Mouse (Mus musculus) liver, adult 2 months (tissue): ENCODE data around the gene Atp6ap1. TPM values are rescaled to one million over a fixed set of nuclear protein-coding genes. Genes with fewer than 3 reads are reported as not detected.

Experiments used
- DNase-seq: peaks from one replicate; pipeline ENCODE4 v3.0.0-alpha.2; 2011; ENCODE audit warnings: low read depth, low spot score; ENCODE audit errors: extremely low read depth
- H3K27ac ChIP-seq: fragments of 200-500 bp; replicated peaks from 2 replicates; pipeline ENCODE4 v1.5.1; 2012; ENCODE audit warnings: low read depth, mild to moderate bottlenecking, control low read depth, inconsistent platforms, low read length; ENCODE audit not compliant: insufficient read depth
- H3K27me3 ChIP-seq: fragments of 200-500 bp; 2 replicates; pipeline ENCODE4 v1.6.1; 2012; ENCODE audit warnings: mild to moderate bottlenecking, moderate library complexity, low read length, inconsistent platforms; ENCODE audit not compliant: control insufficient read depth, insufficient read depth
- H3K36me3 ChIP-seq: fragments of 200-500 bp; 2 replicates; pipeline ENCODE4 v1.6.1; 2012; ENCODE audit warnings: low read length, inconsistent platforms; ENCODE audit not compliant: control insufficient read depth, insufficient read depth
- H3K4me1 ChIP-seq: fragments of 200-500 bp; 2 replicates; pipeline ENCODE4 v1.6.1; 2011; ENCODE audit warnings: low read length; ENCODE audit not compliant: control insufficient read depth, insufficient read depth
- H3K4me3 ChIP-seq: fragments of 200-500 bp; 2 replicates; pipeline ENCODE4 v1.5.1; 2011; ENCODE audit warnings: low read depth, mild to moderate bottlenecking, control low read depth, low read length, moderate library complexity; ENCODE audit not compliant: insufficient read depth
- H3K79me2 ChIP-seq: fragments of 200-500 bp; 2 replicates; pipeline ENCODE4 v1.6.1; 2012; ENCODE audit warnings: inconsistent platforms, mild to moderate bottlenecking, low read length, moderate library complexity; ENCODE audit not compliant: control insufficient read depth, insufficient read depth
- H3K9ac ChIP-seq: fragments of 200-500 bp; 2 replicates; pipeline ENCODE4 v1.6.1; 2012; ENCODE audit warnings: low read depth, mild to moderate bottlenecking, control low read depth, inconsistent platforms, low read length
- CTCF ChIP-seq: fragments of 200-500 bp; IDR thresholded peaks from 2 replicates; pipeline ENCODE4 v1.5.1; 2011; ENCODE audit warnings: low read depth, low read length, control low read depth
- POLR2A ChIP-seq: fragments of 200-500 bp; IDR thresholded peaks from 2 replicates; pipeline ENCODE4 v1.6.1; 2011; ENCODE audit warnings: low read length, control low read depth; ENCODE audit not compliant: insufficient read depth; ENCODE audit errors: extremely low read depth
- WGBS: fragments of 180-500 bp; shearing (Covaris S2); methylation state at CpG from one replicate; pipeline ENCODE4 v1.1.7; 2018; 5-methylcytosine and 5-hydroxymethylcytosine counted together
- polyA plus RNA-seq: library from polyadenylated mRNA; depleted of rRNA; stranded (reverse); fragments of >200 nt; gene quantifications from 2 replicates; pipeline ENCODE4 v1.2.3, GENCODE M21; 2012; rRNA removed
- total RNA-seq: library from RNA; depleted of rRNA; stranded (reverse); fragments of >200 nt; gene quantifications from 2 replicates; pipeline ENCODE4 v1.2.3, GENCODE M21; 2014; rRNA removed

Atp6ap1 gene
- total and polyA plus RNA-seq, 2 experiments, result 53.1 to 150 TPM

GRCm38 (mm10) chrX:74328725-74329161, 31.8 kb downstream of the Atp6ap1 start, which contains the start of gene Plxna3:
Plxna3 (plus strand) TSS chrX:74329066.
- H3K27me3 ChIP-seq, result no peaks in the 10 kb centered on the region
- no peaks in the 10 kb centered on the region; the same call in 1 of the 2 replicates for H3K4me1 ChIP-seq
- TF ChIP-seq POLR2A (no peak), CTCF (no peak)
- H3K4me3 ChIP-seq, result peak within 1 kb of the TSS; percentile 74
- H3K79me2 ChIP-seq, result no peaks in the 10 kb centered on the region
- no peak within 1 kb of the TSS for H3K27ac ChIP-seq
- 2% methylated on average over 8 of the region's 30 CpGs for WGBS
- H3K36me3 ChIP-seq, result no peaks in the 10 kb centered on the region
- H3K9ac ChIP-seq, result peak within 1 kb of the TSS; percentile 82
- DNase-seq, result peak; percentile 52

- no peak for DNase-seq
- no peaks in the 10 kb centered on the region for H3K36me3 ChIP-seq
- no peak for TF ChIP-seq POLR2A
- no peak for TF ChIP-seq CTCF
- no peaks in the 10 kb centered on the region for H3K79me2 ChIP-seq
- H3K4me3 ChIP-seq, result peak overlapping the region; percentile 74; the same call in 1 of the 2 replicates
- no peaks in the 10 kb centered on the region; the same call in 1 of the 2 replicates for H3K4me1 ChIP-seq
- WGBS, result 18% methylated on average over 10 of the region's 10 CpGs
- no peak overlapping the region for H3K27ac ChIP-seq
- H3K27me3 ChIP-seq, result no peaks in the 10 kb centered on the region
- peak overlapping the region; percentile 82 for H3K9ac ChIP-seq
Observed at GRCm38 (mm10) chrX:74329215-74329671, 32.3 kb downstream of the Atp6ap1 start.

DNA sequence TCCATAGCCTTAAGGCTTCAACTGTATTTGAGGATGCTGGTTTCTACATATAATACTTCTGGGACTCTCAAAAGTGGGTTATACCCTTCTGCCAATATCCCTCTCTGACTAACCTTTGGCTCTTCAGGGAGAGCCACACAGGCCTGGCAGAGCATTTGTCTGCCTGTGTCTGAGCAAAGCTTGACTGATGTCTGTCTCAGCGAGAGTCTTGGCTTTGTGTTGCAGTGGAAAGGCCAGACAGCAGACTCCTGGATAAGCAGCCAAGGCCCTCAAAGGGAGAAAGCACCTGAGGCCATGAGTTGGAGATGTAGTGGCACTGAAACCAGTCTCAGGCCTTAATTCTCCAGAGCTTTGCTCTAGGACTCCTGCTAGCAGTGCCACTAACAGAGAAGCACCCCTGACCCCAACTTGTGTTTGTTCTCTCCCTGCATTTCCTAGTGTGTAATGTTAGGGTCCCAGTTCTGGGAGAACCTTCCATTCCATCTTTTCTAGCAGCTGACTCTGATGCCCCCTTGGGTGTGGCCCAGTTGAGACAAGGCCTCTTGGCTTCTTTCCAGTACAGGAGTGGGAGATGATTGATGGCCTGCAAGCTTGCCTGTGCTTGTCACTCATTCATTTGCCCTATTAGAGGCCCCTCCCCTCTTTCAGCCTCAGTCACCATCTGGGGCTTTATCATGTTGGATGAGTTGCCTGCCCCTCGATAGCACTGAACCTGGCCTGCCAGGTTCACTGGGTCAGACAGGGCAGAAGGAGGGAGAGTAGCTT, 33.5 kb downstream of the Atp6ap1 start:
- H3K4me3 ChIP-seq, result no peak overlapping the region
- DNase-seq, result no peak
- 65% methylated on average over 2 of the region's 2 CpGs for WGBS
- TF ChIP-seq CTCF (no peak), POLR2A (no peak)
- H3K27me3 ChIP-seq, result no peaks in the 10 kb centered on the region
- no peak overlapping the region for H3K9ac ChIP-seq
- no peaks in the 10 kb centered on the region for H3K79me2 ChIP-seq
- H3K36me3 ChIP-seq, result no peaks in the 10 kb centered on the region
- H3K4me1 ChIP-seq, result no peaks in the 10 kb centered on the region; the same call in 1 of the 2 replicates
- H3K27ac ChIP-seq, result no peak overlapping the region

DNA sequence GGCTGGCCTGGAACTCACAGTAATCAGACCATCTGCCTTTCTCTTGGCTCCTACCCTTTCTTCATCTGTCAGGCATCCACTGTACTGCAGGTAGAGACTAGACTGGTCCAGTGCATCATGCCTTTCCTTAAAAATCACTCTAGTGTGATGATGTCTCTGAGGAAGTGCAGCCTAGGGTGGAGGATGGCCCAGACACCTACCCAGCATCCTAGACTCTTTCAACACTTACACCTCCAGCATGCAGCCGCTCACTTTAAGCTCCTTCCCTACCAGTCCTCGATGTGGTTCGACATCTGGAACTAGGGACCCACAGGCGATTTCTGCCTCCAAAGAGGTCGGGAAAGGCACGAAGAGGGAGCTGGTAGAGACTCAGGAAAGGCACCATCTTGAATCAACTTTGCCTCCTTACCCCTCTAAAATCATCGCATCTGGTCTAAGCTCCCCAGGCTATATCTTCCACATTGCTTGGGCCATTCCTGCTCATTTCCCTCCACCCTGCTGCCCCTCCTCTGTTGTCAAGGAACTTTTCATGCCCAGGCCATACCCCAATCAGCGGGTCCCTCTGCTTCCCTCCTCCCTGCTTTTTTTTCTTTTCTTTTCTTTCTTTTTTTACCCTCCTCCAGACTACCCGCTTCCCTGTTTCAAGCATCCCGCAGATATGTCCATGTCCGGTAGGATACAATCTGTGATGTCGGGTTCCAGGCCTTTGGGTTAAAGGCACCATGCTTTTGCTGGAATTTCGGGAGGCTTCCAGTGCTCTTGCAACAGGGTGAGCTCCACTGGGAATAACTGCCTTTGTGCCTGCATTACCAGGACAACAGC, 56.0 kb downstream of the Atp6ap1 start:
- no peak for DNase-seq
- H3K4me1 ChIP-seq, result peaks cover 4% of the 10 kb centered on the region; the same call in 1 of the 2 replicates
- no peaks in the 10 kb centered on the region for H3K36me3 ChIP-seq
- 7% methylated on average over 13 of the region's 13 CpGs for WGBS
- H3K9ac ChIP-seq, result peak overlapping the region; percentile 37
- H3K27me3 ChIP-seq, result no peaks in the 10 kb centered on the region
- H3K79me2 ChIP-seq, result no peaks in the 10 kb centered on the region
- H3K4me3 ChIP-seq, result peak overlapping the region; percentile 56
- H3K27ac ChIP-seq, result 0 out of 2 replicates have a peak overlapping the region, but pooled peaks have one; percentile 2
- no peak for TF ChIP-seq POLR2A
- TF ChIP-seq CTCF, result no peak

DNA sequence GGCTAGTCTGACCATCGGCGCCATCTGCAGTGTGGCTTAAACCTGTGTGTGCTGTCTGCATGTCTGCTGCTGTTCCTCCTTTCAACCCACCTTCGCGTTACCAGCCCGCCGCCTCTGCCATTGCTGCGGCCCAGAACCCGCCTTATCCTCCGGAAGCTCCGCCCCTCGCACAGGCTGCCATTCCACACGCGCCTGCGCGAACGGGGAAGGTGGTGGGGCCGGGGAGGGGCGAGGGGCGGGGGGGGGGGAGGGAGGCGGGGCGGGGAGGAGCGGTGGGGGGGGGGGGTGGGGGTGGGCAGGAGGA, 56.5 kb downstream of the Atp6ap1 start, which contains the start of gene Lage3:
Gene Lage3 (minus strand): TSS at position 152 of the 304 bp plus-strand sequence.
- Histone ChIP-seq H3K27me3 (no peaks in the 10 kb centered on the region), H3K9ac (peak within 1 kb of the TSS; percentile 37), H3K27ac (0 out of 2 replicates have a peak within 1 kb of the TSS, but pooled peaks have one; percentile 2), H3K79me2 (no peaks in the 10 kb centered on the region), H3K4me3 (peak within 1 kb of the TSS; percentile 56), H3K4me1 (peaks cover 4% of the 10 kb centered on the region; the same call in 1 of the 2 replicates), H3K36me3 (no peaks in the 10 kb centered on the region)
- TF ChIP-seq POLR2A (peak; percentile 67), CTCF (no peak)
- peak; percentile 50 for DNase-seq
- WGBS, result 0% methylated on average over 7 of the region's 22 CpGs

Other genes with a start within 250 kb of the Atp6ap1 start
- not detected in 2 replicates for gene Opn1mw, start 169.6 kb upstream of the Atp6ap1 start, total RNA-seq
- not detected in 2 replicates for gene Opn1mw, start 169.6 kb upstream of the Atp6ap1 start, polyA plus RNA-seq
- 5.4 and 5.8 TPM in 2 replicates for gene Mecp2, start 161.7 kb upstream of the Atp6ap1 start, total RNA-seq
- gene Mecp2, start 161.7 kb upstream of the Atp6ap1 start, polyA plus RNA-seq, result 1.9 and 2.0 TPM in 2 replicates
- gene Tex28, start 129.3 kb upstream of the Atp6ap1 start, total RNA-seq, result not detected in 2 replicates
- not detected in 2 replicates for gene Tex28, start 129.3 kb upstream of the Atp6ap1 start, polyA plus RNA-seq
- gene Tktl1, start 119.8 kb upstream of the Atp6ap1 start, total RNA-seq, result under 0.01 TPM in 1 of 2 replicates, not detected in the other
- gene Tktl1, start 119.8 kb upstream of the Atp6ap1 start, polyA plus RNA-seq, result not detected in 2 replicates
- 34.8 and 47.3 TPM in 2 replicates for gene Flna, start 47.3 kb upstream of the Atp6ap1 start, total RNA-seq
- 14.9 and 24.4 TPM in 2 replicates for gene Flna, start 47.3 kb upstream of the Atp6ap1 start, polyA plus RNA-seq
- gene Emd, start 42.4 kb upstream of the Atp6ap1 start, total RNA-seq, result 10.2 and 10.3 TPM in 2 replicates
- gene Emd, start 42.4 kb upstream of the Atp6ap1 start, polyA plus RNA-seq, result 32.4 and 38.8 TPM in 2 replicates
- gene Rpl10, start 26.3 kb upstream of the Atp6ap1 start, total RNA-seq, result 1,181 and 1,274 TPM in 2 replicates
- gene Rpl10, start 26.3 kb upstream of the Atp6ap1 start, polyA plus RNA-seq, result 968 and 1,030 TPM in 2 replicates
- gene Taz, start 15.2 kb upstream of the Atp6ap1 start, total RNA-seq, result 29.7 and 37.2 TPM in 2 replicates
- 48.8 and 53.9 TPM in 2 replicates for gene Taz, start 15.2 kb upstream of the Atp6ap1 start, polyA plus RNA-seq
- gene Dnase1l1, start 14.8 kb upstream of the Atp6ap1 start, total RNA-seq, result 3.5 and 6.1 TPM in 2 replicates
- 4.9 and 5.5 TPM in 2 replicates for gene Dnase1l1, start 14.8 kb upstream of the Atp6ap1 start, polyA plus RNA-seq
- gene Gdi1, start 7.9 kb downstream of the Atp6ap1 start, total RNA-seq, result 54.7 and 55.5 TPM in 2 replicates
- 43.6 and 72.5 TPM in 2 replicates for gene Gdi1, start 7.9 kb downstream of the Atp6ap1 start, polyA plus RNA-seq
- 8.1 and 10.3 TPM in 2 replicates for gene Fam50a, start 15.9 kb downstream of the Atp6ap1 start, total RNA-seq
- gene Fam50a, start 15.9 kb downstream of the Atp6ap1 start, polyA plus RNA-seq, result 6.3 and 7.3 TPM in 2 replicates
- gene Plxna3, start 32.0 kb downstream of the Atp6ap1 start, total RNA-seq, result 0.34 and 0.46 TPM in 2 replicates
- gene Plxna3, start 32.0 kb downstream of the Atp6ap1 start, polyA plus RNA-seq, result 0.95 and 1.8 TPM in 2 replicates
- 28.7 and 32.2 TPM in 2 replicates for gene Lage3, start 56.5 kb downstream of the Atp6ap1 start, total RNA-seq
- gene Lage3, start 56.5 kb downstream of the Atp6ap1 start, polyA plus RNA-seq, result 35.3 and 38.2 TPM in 2 replicates
- 14.0 and 17.0 TPM in 2 replicates for gene Ubl4a, start 76.1 kb downstream of the Atp6ap1 start, total RNA-seq
- 29.2 and 33.6 TPM in 2 replicates for gene Ubl4a, start 76.1 kb downstream of the Atp6ap1 start, polyA plus RNA-seq
- gene Slc10a3, start 76.3 kb downstream of the Atp6ap1 start, total RNA-seq, result 2.8 and 3.2 TPM in 2 replicates
- gene Slc10a3, start 76.3 kb downstream of the Atp6ap1 start, polyA plus RNA-seq, result 6.3 and 8.4 TPM in 2 replicates
- gene Fam3a, start 96.2 kb downstream of the Atp6ap1 start, total RNA-seq, result 5.8 and 8.1 TPM in 2 replicates
- 22.7 and 24.1 TPM in 2 replicates for gene Fam3a, start 96.2 kb downstream of the Atp6ap1 start, polyA plus RNA-seq
- gene Ikbkg, start 96.2 kb downstream of the Atp6ap1 start, total RNA-seq, result 50.5 and 68.5 TPM in 2 replicates
- 24.3 and 32.8 TPM in 2 replicates for gene Ikbkg, start 96.2 kb downstream of the Atp6ap1 start, polyA plus RNA-seq
- gene G6pdx, start 132.1 kb downstream of the Atp6ap1 start, total RNA-seq, result 3.2 and 4.0 TPM in 2 replicates
- gene G6pdx, start 132.1 kb downstream of the Atp6ap1 start, polyA plus RNA-seq, result 2.0 and 3.8 TPM in 2 replicates
- not detected in 2 replicates for gene Gm6880, start 184.3 kb downstream of the Atp6ap1 start, total RNA-seq
- not detected in 2 replicates for gene Gm6880, start 184.3 kb downstream of the Atp6ap1 start, polyA plus RNA-seq